Mouse (Mus musculus) neural tube, embryonic 14.5 days (tissue): ENCODE measurements at regions not wholly inside any gene's neighbourhood (a gene's known extent, or its start where the extent isn't known, plus 50 kb on each side); places are given as distances from the start of the nearest gene placed in this dataset.

Experiments
- ATAC-seq: fragments of 200-750 bp; cut with Nextera tagmentation; 2 replicates; pipeline ENCODE4 v1.8.0; 2017; ENCODE audit warnings: low read depth, mild to moderate bottlenecking, moderate TSS enrichment, moderate library complexity
- H3K27ac ChIP-seq: fragments of 300-500 bp; sonication (generic); 2 replicates; pipeline ENCODE4 v1.5.1; 2014; ENCODE audit warnings: low read depth, mild to moderate bottlenecking, control low read depth, low read length, moderate library complexity, mixed read lengths
- H3K27me3 ChIP-seq: fragments of 300-500 bp; sonication (generic); 2 replicates; pipeline ENCODE4 v1.6.1; 2014; ENCODE audit warnings: low read length; ENCODE audit not compliant: control insufficient read depth, insufficient read depth
- H3K36me3 ChIP-seq: fragments of 300-500 bp; sonication (generic); 2 replicates; pipeline ENCODE4 v1.6.1; 2014; ENCODE audit warnings: low read length, mixed read lengths; ENCODE audit not compliant: control insufficient read depth, insufficient read depth
- H3K4me1 ChIP-seq: fragments of 300-500 bp; sonication (generic); 2 replicates; pipeline ENCODE4 v1.6.1; 2014; ENCODE audit warnings: low read length; ENCODE audit not compliant: control insufficient read depth, insufficient read depth
- H3K4me2 ChIP-seq: fragments of 300-500 bp; sonication (generic); 2 replicates; pipeline ENCODE4 v1.6.1; 2014; ENCODE audit warnings: mild to moderate bottlenecking, low read depth, low read length, control low read depth
- H3K4me3 ChIP-seq: fragments of 300-500 bp; sonication (generic); 2 replicates; pipeline ENCODE4 v1.5.1; 2014; ENCODE audit warnings: low read depth, low read length, control low read depth, mixed read lengths
- H3K9ac ChIP-seq: fragments of 300-500 bp; sonication (generic); replicated peaks from 2 replicates; pipeline ENCODE4 v1.6.1; 2014; ENCODE audit warnings: low read depth, mild to moderate bottlenecking, control low read depth, low read length, mixed read lengths
- H3K9me3 ChIP-seq: fragments of 300-500 bp; sonication (generic); 2 replicates; pipeline ENCODE4 v1.6.1; 2016; ENCODE audit warnings: low read length; ENCODE audit not compliant: control insufficient read depth
- WGBS: fragments of 180-500 bp; shearing (Covaris S2); extraction: QIAGEN DNeasy Blood & Tissue Kit; methylation state at CpG from one replicate; pipeline ENCODE4 v1.1.7; 2014; 5-methylcytosine and 5-hydroxymethylcytosine counted together

GRCm38 (mm10) chr13:54301110-54301509, 70.0 kb upstream of the Cplx2 start:
- WGBS = 42% methylated on average over 1 of the region's 1 CpGs
- no peak overlapping the region for H3K9ac ChIP-seq
- no peak overlapping the region for H3K27ac ChIP-seq
- H3K4me1 ChIP-seq = peaks cover 12% of the 10 kb centered on the region; the same call in 1 of the 2 replicates
- ATAC-seq = no peak
- no peaks in the 10 kb centered on the region for H3K36me3 ChIP-seq
- no peaks in the 10 kb centered on the region for H3K9me3 ChIP-seq
- H3K27me3 ChIP-seq = no peaks in the 10 kb centered on the region
- no peak overlapping the region for H3K4me2 ChIP-seq
- no peak overlapping the region for H3K4me3 ChIP-seq

GRCm38 (mm10) chr13:54301677-54302076, 69.5 kb upstream of the Cplx2 start:
- 30% methylated on average over 6 of the region's 6 CpGs for WGBS
- Histone ChIP-seq H3K27ac (no peak overlapping the region), H3K4me2 (peak overlapping the region; percentile 96), H3K27me3 (no peaks in the 10 kb centered on the region), H3K9me3 (no peaks in the 10 kb centered on the region), H3K36me3 (no peaks in the 10 kb centered on the region), H3K4me1 (peaks cover 12% of the 10 kb centered on the region; the same call in 1 of the 2 replicates), H3K9ac (no peak overlapping the region), H3K4me3 (no peak overlapping the region)
- no peak for ATAC-seq

- ATAC-seq = peak; percentile 66
- Histone ChIP-seq H3K27ac (peak overlapping the region; percentile 98), H3K36me3 (no peaks in the 10 kb centered on the region), H3K9me3 (no peaks in the 10 kb centered on the region), H3K4me1 (peaks cover 12% of the 10 kb centered on the region; the same call in 1 of the 2 replicates), H3K4me2 (peak overlapping the region; percentile 96), H3K4me3 (peak overlapping the region; percentile 77), H3K27me3 (no peaks in the 10 kb centered on the region), H3K9ac (peak overlapping the region; percentile 97)
- WGBS = 1% methylated on average over 32 of the region's 58 CpGs
Measured at GRCm38 (mm10) chr13:54302351-54303070, 68.6 kb upstream of the Cplx2 start.

GRCm38 (mm10) chr13:54303071-54303924, 67.9 kb upstream of the Cplx2 start:
- Histone ChIP-seq H3K27ac (peak overlapping the region; percentile 98), H3K27me3 (no peaks in the 10 kb centered on the region), H3K36me3 (no peaks in the 10 kb centered on the region), H3K4me2 (peak overlapping the region; percentile 96), H3K9me3 (no peaks in the 10 kb centered on the region), H3K4me1 (peaks cover 12% of the 10 kb centered on the region; the same call in 1 of the 2 replicates), H3K9ac (peak overlapping the region; percentile 97), H3K4me3 (peak overlapping the region; percentile 77)
- under 1% methylated on average over 32 of the region's 54 CpGs for WGBS
- ATAC-seq = peak; percentile 79

GRCm38 (mm10) chr13:54304251-54304650, 66.9 kb upstream of the Cplx2 start:
- 39% methylated on average over 5 of the region's 5 CpGs for WGBS
- ATAC-seq = no peak
- Histone ChIP-seq H3K4me2 (peak overlapping the region; percentile 96), H3K4me3 (peak overlapping the region; percentile 77; the same call in 1 of the 2 replicates), H3K27ac (peak overlapping the region; percentile 98), H3K9me3 (no peaks in the 10 kb centered on the region), H3K36me3 (no peaks in the 10 kb centered on the region), H3K27me3 (no peaks in the 10 kb centered on the region), H3K4me1 (peaks cover 15% of the 10 kb centered on the region), H3K9ac (no peak overlapping the region)

- Histone ChIP-seq H3K9ac (no peak overlapping the region), H3K27ac (peak overlapping the region; percentile 44; the same call in 1 of the 2 replicates), H3K4me3 (no peak overlapping the region), H3K4me1 (peaks cover 16% of the 10 kb centered on the region), H3K36me3 (no peaks in the 10 kb centered on the region), H3K9me3 (no peaks in the 10 kb centered on the region), H3K4me2 (no peak overlapping the region), H3K27me3 (no peaks in the 10 kb centered on the region)
- ATAC-seq = no peak
- WGBS = 34% methylated on average over 2 of the region's 2 CpGs
Measured at GRCm38 (mm10) chr13:54308591-54308990, 62.6 kb upstream of the Cplx2 start.

- H3K27ac ChIP-seq = peak overlapping the region; percentile 44
- H3K4me3 ChIP-seq = no peak overlapping the region
- no peak overlapping the region for H3K9ac ChIP-seq
- ATAC-seq = peak; percentile 65; the same call in 1 of the 2 replicates
- H3K4me1 ChIP-seq = peaks cover 16% of the 10 kb centered on the region
- H3K9me3 ChIP-seq = no peaks in the 10 kb centered on the region
- H3K27me3 ChIP-seq = no peaks in the 10 kb centered on the region
- 17% methylated on average over 5 of the region's 5 CpGs for WGBS
- H3K4me2 ChIP-seq = no peak overlapping the region
- no peaks in the 10 kb centered on the region for H3K36me3 ChIP-seq
Measured at GRCm38 (mm10) chr13:54309354-54309753, 61.8 kb upstream of the Cplx2 start.

GRCm38 (mm10) chr13:54310144-54310543, 61.0 kb upstream of the Cplx2 start:
- WGBS = 50% methylated on average over 4 of the region's 4 CpGs
- no peak overlapping the region; the same call in 1 of the 2 replicates for H3K27ac ChIP-seq

More at GRCm38 (mm10) chr13:54310144-54310543, 61.0 kb upstream of the Cplx2 start:
- H3K4me2 ChIP-seq = no peak overlapping the region
- H3K4me3 ChIP-seq = no peak overlapping the region
- no peaks in the 10 kb centered on the region for H3K27me3 ChIP-seq
- H3K36me3 ChIP-seq = no peaks in the 10 kb centered on the region
- H3K9ac ChIP-seq = no peak overlapping the region
- no peaks in the 10 kb centered on the region for H3K9me3 ChIP-seq
- peaks cover 16% of the 10 kb centered on the region for H3K4me1 ChIP-seq
- no peak for ATAC-seq
